Mouse (Mus musculus) erythroblast, embryonic 14.5 days (primary cell): ENCODE data around the gene Sec14l3.

ENCODE experiments used
- GATA1 ChIP-seq: IDR thresholded peaks from 2 replicates; pipeline ENCODE4 v1.6.1; 2012; ENCODE audit warnings: low read length, inconsistent platforms, mixed read lengths
- TAL1 ChIP-seq: IDR thresholded peaks from 3 replicates; pipeline ENCODE4 v1.6.1; 2012; ENCODE audit warnings: low read length, inconsistent platforms, mixed read lengths

- TF ChIP-seq GATA1 (no peak), TAL1 (no peak)
These were observed 47.4 kb downstream of the Sec14l3 start for GRCm38 (mm10) chr11:4112033-4112432.
